Mouse (Mus musculus) CD4-positive, CD25-positive, alpha-beta regulatory T cell, adult 4 months (primary cell): ENCODE data around the gene Hsp90ab1. TPM values are rescaled to one million over a fixed set of nuclear protein-coding genes. Genes with fewer than 3 reads are reported as not detected.

ENCODE experiments used
- ATAC-seq: one replicate; pipeline ENCODE4 v1.8.0; 2017
- polyA plus RNA-seq, 2 experiments: library from polyadenylated mRNA; unstranded; fragments of 100-300 nt; shearing (Covaris generic); gene quantifications; one replicate each; pipeline ENCODE4 v1.2.1; 2017

Hsp90ab1 gene
- polyA plus RNA-seq, 2 experiments from 2014 or later: 1,172 to 1,222 TPM

- peak; percentile 10 for ATAC-seq
Measured at GRCm38 (mm10) chr17:45595736-45596390, 22.8 kb upstream of the Hsp90ab1 start.

DNA sequence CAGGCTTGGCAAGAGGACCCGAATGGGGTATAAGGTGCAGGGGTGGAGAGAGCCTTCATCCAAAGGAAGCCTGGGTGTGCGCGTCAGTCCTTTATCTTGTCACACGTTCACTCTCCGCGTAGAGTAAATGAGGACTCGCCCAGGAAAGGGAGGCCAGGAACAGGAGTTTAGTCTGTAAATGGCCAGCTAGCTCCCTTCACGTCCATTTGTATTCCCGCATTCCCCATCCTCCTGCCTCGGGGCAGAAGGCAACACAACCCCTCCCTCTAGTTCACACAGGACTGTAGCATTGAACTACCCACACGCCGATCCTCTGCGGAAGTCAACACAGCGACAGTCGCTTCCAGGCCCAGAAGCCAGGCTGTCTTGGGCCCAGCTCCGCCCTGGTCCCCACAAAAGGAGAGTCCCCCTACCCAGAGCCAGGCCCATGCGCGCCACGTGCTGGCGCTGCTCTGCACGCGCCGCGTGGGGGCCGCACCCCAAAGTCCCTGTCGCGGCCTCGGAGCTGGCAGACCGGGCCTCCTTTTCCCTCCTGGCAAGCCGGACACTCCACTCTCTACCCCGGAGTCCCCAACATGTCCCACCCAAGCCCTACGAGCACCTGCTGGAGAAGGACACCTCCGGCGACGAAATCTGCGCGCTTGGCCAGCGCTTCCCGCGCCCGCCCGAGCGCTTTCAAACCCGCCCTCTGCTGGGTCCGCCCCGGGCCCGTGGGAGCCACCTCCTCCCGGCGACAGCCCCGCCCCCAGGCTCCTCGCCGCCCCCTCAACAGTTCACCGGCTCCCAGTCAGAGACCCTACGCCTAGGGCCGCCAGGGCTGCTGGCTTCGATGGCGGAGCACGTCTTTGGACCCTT, 22.0 kb upstream of the Hsp90ab1 start:
- peak; percentile 73 for ATAC-seq

DNA sequence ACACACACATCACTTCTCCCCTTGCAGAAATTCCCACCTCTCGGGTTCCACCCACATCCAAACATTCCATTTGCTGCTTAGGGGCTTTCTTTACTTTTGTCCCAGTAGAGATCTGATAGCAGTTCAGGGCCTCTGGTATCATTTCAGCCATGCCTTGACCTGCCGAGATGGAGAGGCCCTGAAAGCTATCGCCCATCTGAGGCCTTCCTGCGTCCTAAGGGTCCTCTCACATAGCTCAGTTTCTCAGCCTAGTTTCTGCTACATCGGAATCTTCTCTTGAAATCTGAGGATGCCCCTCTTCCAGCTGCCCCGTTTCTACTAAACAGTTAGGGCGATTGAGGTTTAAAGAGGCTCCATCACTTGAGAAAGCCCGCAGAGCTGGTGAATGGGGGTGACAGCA, 21.1 kb upstream of the Hsp90ab1 start:
- no peak for ATAC-seq

- ATAC-seq: no peak
Measured at GRCm38 (mm10) chr17:45593479-45593878, 20.4 kb upstream of the Hsp90ab1 start.

DNA sequence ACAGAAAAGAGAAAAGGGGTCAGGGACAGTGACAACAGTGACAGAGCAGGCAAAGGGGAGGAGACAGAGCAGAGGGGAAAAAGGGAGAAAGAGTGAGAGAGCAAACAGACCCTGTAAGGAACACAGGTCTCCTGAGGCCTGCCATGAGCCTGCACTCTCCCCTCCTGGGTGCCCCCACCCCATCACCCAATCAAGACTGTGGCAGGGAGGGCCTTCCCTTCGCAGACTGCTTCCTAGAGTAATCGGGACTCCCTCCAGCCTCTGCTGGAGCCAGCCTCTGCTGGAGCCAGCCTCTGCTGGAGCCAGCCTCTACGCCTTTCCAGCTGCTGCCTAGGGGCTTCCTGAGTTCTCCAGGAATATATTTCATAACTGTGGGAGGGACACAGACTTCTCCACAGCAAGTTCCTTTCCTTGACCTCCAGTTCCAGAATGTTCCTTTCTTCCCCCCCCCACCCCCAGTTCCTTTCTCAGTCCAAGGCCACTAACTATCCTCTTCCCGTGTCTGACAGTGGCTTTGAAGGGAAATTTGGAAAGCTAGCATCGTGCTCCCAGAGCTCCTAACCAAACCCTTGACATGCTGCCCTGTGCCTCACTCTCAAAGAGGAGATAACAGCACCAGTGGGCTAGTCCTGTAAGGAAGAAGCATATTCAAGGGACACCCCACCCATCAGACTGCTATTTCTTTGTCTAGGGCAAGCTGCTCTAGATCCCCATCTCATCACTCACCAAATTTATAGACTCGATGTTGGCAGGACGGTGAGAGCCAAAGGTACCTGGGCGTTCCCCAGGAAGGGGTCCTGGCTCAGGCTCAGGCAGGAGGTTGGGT, 19.7 kb upstream of the Hsp90ab1 start:
- ATAC-seq: no peak

DNA sequence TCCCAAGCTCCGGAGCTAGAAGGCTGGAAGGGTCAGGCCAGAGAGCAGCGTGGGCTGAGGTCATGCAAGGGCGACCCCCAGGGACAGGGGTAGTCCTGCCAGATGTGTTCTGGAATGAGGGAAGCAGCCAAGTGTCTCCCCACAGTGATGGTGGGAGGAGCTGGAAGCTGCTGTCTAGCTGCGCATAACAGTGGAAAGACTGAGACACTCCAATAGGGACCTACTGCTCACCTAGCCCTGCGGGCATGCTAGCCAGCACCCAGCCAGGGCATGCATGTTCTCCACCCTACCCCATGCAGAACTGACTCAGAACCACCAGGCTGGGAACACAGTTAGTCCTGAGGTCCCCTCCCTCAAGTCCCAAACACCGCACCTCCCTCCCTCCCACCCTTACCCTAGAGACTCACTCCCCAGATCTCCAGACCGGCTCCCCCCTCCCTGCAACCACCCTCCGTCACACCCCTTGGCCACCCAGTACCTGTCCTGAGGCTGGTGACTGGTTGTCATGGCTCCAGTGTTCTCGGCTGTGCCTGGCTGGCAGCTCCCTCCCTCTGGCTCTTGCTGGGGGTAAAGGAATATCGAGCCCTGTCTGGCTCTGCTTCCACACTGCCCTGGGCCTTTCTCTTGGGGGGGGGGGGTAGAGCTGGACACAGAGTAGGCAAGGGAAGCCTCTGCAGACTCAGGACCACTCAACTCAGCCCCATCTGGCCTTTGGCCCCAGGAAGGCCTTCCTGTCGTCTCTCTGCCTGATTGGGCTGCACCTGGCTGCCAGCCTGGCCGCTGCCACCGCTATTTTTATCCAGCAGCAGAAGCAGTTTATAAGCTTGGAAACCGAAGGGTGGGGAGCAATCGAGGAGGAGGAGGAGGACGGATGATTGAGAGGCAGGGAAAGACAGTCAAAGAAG, 18.9 kb upstream of the Hsp90ab1 start:
- no peak for ATAC-seq

- no peak for ATAC-seq
Measured at GRCm38 (mm10) chr17:45590410-45590809, 17.3 kb upstream of the Hsp90ab1 start.

- no peak for ATAC-seq
Measured at GRCm38 (mm10) chr17:45589844-45590243, 16.8 kb upstream of the Hsp90ab1 start.

- no peak for ATAC-seq
Measured at GRCm38 (mm10) chr17:45589236-45589635, 16.2 kb upstream of the Hsp90ab1 start.

- ATAC-seq: no peak
Measured at GRCm38 (mm10) chr17:45588370-45588769, 15.3 kb upstream of the Hsp90ab1 start.

DNA sequence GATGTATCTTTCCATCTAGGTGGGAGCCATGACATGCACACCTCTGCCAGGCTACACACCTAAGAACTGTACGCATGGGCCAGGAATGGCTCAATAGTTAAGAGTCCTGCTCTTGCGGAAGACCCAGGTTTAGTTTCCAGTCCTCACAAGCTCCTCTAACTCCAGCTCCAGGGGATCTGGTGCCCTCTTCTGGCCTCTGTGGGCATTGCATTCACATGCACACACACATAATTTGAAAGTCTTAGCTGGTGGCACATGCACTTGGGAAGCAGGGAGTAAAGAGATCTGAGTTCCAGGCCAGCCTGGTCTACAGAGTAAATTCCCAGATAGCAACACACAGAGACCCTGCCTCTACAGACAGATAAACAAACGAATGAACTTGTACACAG, 13.4 kb upstream of the Hsp90ab1 start:
- no peak for ATAC-seq

DNA sequence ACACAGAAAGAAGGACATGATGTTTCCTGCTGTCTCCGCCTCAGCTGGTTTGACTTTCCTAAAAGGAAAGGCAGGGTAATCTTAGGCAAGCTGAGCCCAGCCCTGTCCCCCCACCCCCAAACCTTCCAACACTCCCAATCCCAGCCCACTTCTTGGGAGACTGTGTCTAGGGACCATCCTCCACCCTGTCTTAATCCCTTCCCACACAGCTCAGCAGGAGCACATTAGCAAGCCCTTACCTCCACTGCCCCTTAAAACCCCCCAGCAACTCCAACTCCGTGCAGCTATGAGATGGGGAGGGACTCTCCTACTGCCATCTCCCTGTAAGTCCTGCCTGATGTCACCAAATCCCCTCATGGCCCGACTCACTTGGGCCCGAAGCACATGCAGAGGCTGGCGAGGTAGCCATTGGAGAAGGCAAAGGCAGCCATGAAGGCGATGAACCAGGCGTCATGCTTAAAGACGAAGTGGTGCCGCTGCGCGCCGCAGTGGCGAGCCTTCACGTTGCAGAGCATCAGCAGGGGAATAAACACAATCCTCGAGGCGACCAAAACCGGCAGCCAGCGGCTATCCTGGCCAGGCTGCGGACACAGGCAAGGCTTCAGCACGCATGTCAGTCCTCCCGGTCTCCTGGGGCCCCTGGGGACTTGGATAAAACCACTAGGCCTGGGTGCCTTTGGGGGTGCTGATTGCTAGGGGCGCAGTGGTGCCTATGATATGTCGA, 12.8 kb upstream of the Hsp90ab1 start:
- ATAC-seq: no peak

- no peak for ATAC-seq
Measured at GRCm38 (mm10) chr17:45584939-45585678, 12.0 kb upstream of the Hsp90ab1 start.

- ATAC-seq: no peak
Measured at GRCm38 (mm10) chr17:45584096-45584896, 11.2 kb upstream of the Hsp90ab1 start.

DNA sequence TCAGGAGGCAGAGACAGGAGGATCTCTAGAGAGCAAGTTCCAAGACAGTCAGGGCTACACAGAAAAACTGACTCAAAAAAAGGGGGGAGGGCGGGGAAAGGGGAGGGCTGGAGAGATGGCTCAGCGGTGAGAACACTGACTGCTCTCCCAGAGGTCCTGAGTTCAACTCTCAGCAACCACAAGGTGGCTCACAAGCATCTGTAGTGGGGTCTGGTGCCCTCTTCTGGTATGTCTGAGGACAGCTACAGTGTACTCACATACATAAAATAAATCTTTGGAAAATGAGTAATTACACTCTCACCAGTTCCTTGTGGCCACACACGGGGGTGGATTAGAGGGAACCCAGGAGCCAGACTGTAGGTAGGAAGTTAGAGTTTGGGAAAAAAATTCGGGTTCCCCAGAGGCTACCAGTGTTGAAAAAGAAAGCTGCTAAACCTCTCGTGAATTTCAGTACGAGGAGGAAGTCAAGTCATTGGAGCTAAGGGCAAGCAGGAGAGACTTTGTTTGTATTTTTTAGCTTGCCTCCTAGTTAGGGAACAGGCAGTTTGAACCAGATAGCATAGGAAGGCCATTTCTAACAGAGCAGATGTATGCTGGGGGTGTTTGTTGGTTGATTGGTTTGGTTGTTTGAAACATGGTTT, 9.8 kb upstream of the Hsp90ab1 start:
- peak; percentile 26 for ATAC-seq

- no peak for ATAC-seq
Measured at GRCm38 (mm10) chr17:45582188-45582587, 9.1 kb upstream of the Hsp90ab1 start.

- peak; percentile 82 for ATAC-seq
Measured at GRCm38 (mm10) chr17:45581567-45581983, 8.5 kb upstream of the Hsp90ab1 start.

DNA sequence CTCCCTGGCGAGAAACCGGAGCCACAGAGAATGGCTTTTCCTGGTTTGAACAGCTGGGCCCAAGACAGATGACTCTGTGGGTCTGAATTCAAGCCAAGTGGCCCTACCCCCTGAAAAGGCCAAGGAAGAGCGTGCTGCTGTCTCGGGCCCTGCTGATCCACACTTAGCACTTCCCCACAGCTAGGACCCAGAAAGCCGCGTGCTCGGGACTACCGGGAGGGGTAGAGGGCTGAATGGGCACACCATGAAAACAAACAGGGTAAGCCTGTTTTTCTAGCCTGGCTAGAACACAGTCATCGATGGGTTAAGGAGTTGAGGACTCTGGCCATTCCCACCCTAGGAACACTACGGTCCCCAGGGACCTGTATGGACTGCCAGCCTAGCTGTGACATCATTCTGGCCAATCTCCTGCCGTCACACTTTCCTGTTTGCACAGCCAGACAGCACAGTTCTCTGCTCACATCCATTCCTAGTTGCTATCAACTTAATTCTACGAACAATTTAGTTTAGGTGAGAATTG, 7.9 kb upstream of the Hsp90ab1 start:
- ATAC-seq: peak; percentile 30

DNA sequence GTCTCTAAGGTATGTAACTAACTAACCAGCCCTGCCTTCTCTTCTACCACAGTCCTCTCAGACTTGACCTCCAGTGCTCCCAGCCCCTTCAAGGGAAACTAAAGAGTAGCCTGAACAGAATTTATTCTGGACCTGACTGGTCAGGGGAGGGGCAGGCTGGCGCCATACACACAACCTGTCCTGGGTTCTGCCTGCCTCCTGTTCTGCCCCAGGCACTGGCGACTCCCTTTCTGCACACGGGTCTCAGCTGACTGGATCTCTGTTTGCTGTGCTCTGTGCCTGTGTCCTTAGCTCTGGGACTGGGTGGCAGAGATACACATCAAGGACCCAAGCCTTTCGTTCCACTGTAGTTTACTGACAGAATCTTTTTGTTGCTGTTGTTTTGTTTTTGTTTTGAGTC, 6.5 kb upstream of the Hsp90ab1 start:
- ATAC-seq: no peak
